Mouse (Mus musculus): ENCODE data around the gene Paqr9.
A peak's percentile ranks its signal among the peaks of the same experiment; 100 is the strongest.

Gene Paqr9

GRCm38 (mm10) chr9:95581021-95581757, 21.7 kb downstream of the Paqr9 start:
- no peak for DNase-seq

- DNase-seq = peak; percentile 26
Observed at GRCm38 (mm10) chr9:95581758-95582515, 22.5 kb downstream of the Paqr9 start.

- DNase-seq = no peak
Observed at GRCm38 (mm10) chr9:95582555-95582954, 23.1 kb downstream of the Paqr9 start.

GRCm38 (mm10) chr9:95586046-95586445, 26.6 kb downstream of the Paqr9 start:
- DNase-seq = no peak

GRCm38 (mm10) chr9:95588070-95588469, 28.6 kb downstream of the Paqr9 start:
- no peak for DNase-seq

- no peak for DNase-seq
Observed at GRCm38 (mm10) chr9:95594291-95594690, 34.8 kb downstream of the Paqr9 start.

GRCm38 (mm10) chr9:95597466-95598178, 38.2 kb downstream of the Paqr9 start:
- no peak for DNase-seq

- DNase-seq = no peak
Observed at GRCm38 (mm10) chr9:95598179-95598721, 38.8 kb downstream of the Paqr9 start.

- no peak for DNase-seq
Observed at GRCm38 (mm10) chr9:95599399-95599798, 39.9 kb downstream of the Paqr9 start.

- DNase-seq = no peak
Observed at GRCm38 (mm10) chr9:95602849-95603248, 43.4 kb downstream of the Paqr9 start.

GRCm38 (mm10) chr9:95603316-95603715, 43.9 kb downstream of the Paqr9 start:
- no peak for DNase-seq

GRCm38 (mm10) chr9:95607196-95607595, 47.7 kb downstream of the Paqr9 start:
- DNase-seq = no peak

GRCm38 (mm10) chr9:95612246-95612768, 52.9 kb downstream of the Paqr9 start:
- DNase-seq = no peak

- no peak for DNase-seq
Observed at GRCm38 (mm10) chr9:95613426-95614127, 54.1 kb downstream of the Paqr9 start.

GRCm38 (mm10) chr9:95614861-95615615, 55.6 kb downstream of the Paqr9 start:
- no peak for DNase-seq

GRCm38 (mm10) chr9:95615961-95616360, 56.5 kb downstream of the Paqr9 start:
- no peak for DNase-seq

Measured in right cerebral cortex, adult 18-20 months (tissue).